Mouse (Mus musculus): ENCODE results near the gene Anks3.

The Anks3 gene

DNA sequence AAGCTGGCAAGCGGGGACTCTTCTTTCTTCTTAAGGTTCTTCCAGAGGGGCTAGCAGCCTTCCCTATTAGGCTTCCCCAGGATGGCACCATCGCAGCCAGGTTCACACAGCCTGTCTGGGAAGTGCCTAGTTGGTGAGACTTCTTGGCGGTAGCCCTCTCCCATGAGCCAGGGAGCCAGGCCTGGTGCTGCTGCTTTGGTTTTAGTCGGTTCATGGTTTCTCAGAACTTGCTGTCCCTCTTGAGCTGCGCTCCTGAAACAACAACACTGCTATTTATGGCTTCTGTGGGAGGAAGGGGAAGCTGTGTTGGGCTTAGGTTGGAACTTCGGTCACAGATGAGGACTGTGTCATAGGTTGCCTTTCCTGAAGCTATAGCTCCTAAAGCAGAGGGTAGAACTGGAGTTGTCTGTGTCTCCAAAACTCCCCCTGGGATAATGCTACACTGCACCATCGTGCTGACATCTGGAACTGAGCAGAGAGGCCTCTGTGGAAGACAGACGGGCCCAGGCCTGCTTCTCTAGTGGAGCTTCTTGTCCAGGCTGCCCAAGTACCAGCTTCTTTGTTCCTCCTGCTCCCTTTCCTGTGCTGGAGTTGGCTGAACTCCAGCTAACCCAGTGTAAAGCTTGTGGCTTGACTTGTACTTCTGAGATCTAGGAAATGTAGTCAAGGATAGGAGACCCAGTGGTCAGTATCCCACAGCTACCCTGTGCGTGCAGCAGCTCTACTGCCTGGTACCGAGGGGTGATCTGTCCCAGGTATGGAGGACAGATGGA is 27.9 kb downstream of the Anks3 start:
- in situ Hi-C loops (cut with MboI; ENCODE audit: unreplicated experiment in 2 of 2): no loop called here

DNA sequence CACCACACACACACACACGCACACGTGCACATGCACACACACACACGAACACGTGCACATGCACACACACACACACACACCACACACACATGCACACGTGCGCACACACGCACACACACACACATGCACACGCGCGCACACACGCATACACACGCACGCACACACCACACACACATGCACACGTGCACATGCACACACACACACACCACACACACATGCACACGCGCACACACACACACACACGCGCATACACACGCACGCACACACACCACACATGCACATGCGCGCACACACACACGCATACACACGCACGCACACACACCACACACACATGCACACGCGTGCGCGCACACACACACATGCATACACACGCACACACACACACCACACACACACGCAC is 28.6 kb downstream of the Anks3 start:
- in situ Hi-C loops (cut with MboI; ENCODE audit: unreplicated experiment in 2 of 2): no loop called here

DNA sequence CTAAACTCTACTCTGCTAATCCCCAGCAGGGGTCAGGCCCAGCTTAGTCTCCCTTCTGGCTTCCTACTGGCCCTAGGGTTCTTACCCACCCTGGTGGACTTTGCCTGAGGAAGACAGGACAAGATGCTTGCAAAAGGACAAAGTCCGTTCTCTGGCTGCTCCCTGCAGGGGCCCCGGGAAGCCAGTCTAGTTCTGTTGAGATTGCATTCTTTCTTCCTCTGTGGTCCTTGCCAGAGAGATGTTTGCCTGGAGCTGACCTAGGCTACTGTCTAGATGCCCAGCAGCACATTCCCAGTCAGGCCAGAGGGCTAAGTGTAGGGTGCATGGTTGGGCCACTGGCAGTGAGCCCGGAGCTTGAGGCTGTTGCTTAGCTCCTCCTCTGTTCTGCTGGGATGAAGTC is 31.6 kb downstream of the Anks3 start:
- in situ Hi-C loops (cut with MboI; ENCODE audit: unreplicated experiment in 2 of 2): no loop called here

DNA sequence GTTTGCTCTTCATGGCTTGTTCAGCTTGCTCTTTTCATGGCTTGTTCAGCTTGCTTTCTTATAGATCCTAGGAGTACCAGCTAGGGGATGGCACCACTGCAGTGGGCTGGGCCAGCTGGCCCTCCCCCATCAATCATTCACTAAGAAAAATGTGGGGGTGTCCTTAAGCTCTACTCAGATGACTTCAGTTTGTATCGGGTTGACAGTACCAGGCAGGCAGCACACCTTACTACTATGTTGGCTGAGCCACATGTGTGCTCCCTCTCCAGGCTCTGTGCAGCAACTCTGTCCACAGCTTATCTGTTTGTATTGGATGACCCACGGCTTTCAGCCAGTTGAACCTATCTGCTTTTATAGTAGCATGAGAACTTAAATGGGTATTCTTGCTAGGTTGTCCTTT is 35.5 kb downstream of the Anks3 start:
- in situ Hi-C loops (cut with MboI; ENCODE audit: unreplicated experiment in 2 of 2): no loop called here

DNA sequence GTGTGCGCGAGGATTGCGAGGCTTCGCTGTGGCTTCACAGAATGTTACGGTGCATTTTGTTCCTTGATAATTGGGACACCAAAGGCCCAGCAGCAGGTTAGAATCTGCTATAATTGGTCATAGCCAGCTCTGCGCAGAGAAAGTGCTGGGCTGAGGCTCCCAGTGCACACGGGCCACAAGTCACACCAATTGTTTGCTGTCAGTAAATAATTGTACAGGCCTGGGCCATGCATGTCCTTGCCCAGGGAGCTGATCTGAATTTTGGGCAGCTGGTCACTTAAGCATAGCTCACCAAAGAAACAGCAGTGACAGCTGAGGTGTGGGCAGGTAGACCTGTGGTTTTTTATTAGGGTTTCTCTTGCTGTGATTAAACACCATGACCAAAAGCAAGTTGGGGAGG is 36.0 kb downstream of the Anks3 start:
- in situ Hi-C loops (cut with MboI; ENCODE audit: unreplicated experiment in 2 of 2): no loop called here

DNA sequence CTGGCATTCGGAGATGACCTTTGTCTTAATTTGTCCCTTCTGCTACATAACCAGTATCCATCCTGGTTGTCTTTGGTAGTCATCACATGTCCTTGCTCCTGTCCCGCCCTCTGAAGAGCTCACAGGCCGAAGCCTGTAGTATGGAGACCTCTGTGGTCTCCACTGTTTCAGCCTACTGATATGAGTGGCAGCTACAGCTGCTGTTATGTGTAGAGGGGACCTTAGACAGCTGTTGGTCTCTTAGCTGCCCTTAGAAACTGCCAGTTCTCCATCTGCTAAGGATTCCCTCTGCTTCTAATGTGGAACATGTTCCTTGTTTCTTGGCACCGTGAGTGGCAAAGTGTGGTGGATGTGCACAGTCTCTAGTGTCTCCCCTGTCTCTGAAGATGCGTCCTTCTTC is 40.0 kb downstream of the Anks3 start:
- in situ Hi-C loops (cut with MboI; ENCODE audit: unreplicated experiment in 2 of 2): loop anchor here in 1 of 2 experiments (25.0 kb wide), 1 partner anchor 262 kb away; no protein-coding TSS in a partner anchor

DNA sequence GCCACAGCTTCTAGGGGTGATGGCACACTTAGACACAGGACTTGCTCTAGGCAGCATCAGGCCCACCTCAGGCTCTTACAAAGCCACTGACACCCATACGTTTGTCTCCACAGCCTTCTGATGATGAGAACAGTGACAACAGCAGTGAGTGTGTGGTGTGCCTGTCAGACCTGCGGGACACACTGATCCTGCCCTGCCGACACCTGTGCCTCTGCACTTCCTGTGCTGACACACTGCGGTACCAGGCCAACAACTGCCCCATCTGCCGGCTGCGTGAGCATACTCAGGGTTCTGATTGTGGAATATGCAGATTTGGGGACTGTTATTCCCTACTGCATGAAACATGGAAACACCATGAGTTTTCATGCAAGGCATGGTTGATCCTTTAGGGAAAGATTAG is 41.5 kb downstream of the Anks3 start:
- in situ Hi-C loops (cut with MboI; ENCODE audit: unreplicated experiment in 2 of 2): loop anchor here in 1 of 2 experiments (25.0 kb wide), 1 partner anchor 260 kb away; no protein-coding TSS in a partner anchor

DNA sequence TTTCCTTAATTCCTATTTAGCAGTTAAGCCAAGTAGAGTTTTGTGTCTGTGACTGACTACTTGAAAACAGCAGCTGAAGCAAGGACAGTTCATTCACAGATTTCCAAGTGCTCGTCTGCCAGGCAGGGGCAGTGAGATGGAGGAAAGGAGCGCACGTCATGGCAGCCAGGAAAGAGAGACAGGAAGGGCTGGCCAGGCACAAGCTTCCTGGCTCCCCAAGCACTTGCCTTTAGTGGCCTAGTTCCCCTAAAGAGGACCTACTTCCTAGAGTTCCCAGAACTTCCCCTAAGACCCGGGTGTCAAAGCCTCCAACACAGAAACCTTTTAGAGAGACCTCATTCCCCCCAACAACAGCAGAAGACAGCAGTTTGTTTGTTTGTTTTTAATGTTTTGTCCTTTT is 43.4 kb downstream of the Anks3 start:
- in situ Hi-C loops (cut with MboI; ENCODE audit: unreplicated experiment in 2 of 2): loop anchor here in 1 of 2 experiments (25.0 kb wide), 1 partner anchor 258 kb away; no protein-coding TSS in a partner anchor

DNA sequence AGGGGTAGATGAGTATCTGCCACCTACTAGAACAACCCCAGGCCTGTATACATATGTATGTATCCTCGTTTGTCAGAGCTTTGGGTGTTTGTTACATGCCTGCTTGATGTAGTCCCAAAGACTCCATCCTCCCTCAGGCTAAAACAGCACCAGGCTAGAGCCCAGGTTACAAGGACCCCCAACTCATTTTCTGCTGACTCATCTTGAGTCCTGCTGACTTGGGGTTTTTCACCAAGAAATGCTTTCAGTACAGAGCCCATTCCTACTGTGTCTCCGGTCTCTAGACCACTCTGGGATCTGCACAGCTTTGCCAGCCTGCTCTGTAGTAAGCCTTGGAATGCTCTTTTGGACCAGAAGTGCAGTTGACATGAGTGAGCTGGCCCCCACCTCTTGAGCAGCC is 47.4 kb downstream of the Anks3 start:
- in situ Hi-C loops (cut with MboI; ENCODE audit: unreplicated experiment in 2 of 2): loop anchor here (10.0 to 25.0 kb wide), 3 partner anchors 52 to 254 kb away; no protein-coding TSS in a partner anchor

DNA sequence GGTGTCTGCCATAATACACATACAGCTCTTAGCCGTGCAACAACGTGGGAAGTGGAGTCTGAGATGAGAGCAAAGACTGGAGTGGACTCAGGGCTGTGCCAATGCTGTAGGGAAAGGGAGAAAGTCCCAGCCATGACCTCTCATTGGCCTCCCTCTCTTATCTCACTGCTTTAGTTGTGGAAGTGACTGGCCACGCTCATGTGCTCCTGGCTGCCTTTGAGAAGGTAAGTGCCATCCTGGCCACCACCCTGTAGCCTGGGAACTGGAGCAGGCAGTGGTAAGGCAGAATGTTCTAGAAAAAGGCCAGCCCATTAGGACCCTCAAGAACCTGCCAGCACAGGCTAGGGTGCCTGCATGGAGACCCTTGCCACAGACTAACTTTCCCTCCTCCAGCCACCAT is 48.1 kb downstream of the Anks3 start:
- in situ Hi-C loops (cut with MboI; ENCODE audit: unreplicated experiment in 2 of 2): loop anchor here (10.0 to 25.0 kb wide), 3 partner anchors 51 to 254 kb away; no protein-coding TSS in a partner anchor

DNA sequence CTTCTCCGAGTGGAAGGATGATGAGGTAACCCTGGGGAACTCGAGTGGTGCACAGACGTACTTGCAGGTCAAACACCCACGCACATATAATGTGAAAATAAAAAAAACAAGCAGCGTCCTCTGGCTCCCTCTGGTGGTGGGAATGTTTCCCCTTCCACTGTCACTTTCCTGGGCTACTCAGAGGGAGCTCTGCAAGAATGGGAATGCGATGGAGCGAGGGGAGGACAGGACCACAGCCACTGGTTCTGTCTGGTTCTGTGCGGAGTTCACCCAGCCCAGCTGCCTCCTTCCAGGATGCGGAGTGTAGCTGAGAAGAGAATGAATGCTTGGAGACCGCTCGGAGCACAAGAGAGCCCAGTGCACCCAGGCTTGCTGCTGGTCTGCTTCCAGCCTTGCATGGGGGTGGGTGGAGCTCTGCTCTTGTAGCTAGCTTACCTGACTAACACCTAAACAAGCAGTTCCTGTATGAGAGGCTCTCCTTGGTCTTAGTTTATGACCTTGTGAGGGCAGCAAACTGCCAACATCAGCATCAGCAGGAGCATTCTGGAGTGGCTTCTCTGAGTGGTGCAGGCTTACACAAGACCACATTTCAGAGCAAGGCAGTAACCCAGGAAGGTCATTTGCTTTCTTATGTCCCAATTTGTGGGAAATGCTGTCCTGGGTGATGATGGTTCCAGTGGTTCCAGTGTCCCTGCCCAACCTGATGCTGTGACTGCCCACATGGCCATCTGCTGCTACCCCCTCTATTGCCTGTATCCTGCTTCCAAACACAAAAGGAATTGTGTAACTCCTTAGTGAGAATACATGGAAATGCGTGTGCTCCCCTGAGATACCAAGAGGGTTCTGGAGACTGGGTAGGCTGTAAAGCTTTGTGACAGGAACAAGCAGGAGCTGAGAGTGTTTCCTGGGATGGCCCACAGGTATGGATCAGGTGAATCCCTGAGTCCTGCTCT is 49.9 kb downstream of the Anks3 start:
- in situ Hi-C loops (cut with MboI; ENCODE audit: unreplicated experiment in 2 of 2): loop anchor here (5.0 to 25.0 kb wide), 4 partner anchors 47 to 252 kb away; no protein-coding TSS in a partner anchor

DNA sequence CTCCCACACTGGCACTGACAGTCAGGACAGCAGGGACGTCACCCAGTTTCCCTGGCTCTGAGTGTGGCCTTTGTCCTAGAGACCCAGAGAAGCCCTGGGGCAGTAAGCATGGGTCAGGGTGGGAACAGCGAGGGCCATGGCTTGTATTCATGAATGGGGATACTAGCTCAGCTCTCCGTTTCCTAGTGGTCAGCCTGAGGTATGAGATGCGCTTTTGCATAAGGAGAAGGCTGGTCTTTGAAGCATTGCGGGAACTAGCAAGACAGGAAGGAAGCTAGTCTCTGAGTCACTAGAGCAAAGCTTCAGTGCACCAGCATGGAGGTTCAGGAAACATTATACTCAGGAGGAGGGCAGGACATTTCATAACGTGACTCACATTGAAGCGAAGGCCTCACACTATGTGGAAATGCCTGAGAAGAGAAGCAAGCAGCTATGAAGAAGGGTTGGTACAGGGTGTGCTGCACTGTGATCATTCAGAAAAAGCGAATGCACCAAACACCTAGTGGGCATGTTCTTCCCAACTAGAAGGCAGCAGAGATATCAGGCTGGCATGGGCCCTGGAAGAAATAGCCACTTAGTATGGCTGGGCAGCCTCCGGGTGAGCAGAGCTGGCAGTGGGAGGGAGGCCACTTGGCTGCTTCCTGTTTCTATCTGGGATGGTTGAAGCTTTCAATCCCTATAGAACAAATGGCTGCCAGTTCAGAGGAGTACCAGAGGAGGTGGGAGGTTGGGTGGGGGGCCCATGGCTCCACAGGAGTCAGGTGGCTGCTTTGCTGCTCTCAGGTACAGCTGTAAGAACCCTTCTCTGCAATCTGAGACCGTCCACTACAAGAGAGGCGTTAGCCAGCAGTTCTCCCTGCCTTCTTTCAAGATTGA is 50.9 kb downstream of the Anks3 start:
- in situ Hi-C loops (cut with MboI; ENCODE audit: unreplicated experiment in 2 of 2): loop anchor here (5.0 to 25.0 kb wide), 4 partner anchors 46 to 251 kb away; no protein-coding TSS in a partner anchor

DNA sequence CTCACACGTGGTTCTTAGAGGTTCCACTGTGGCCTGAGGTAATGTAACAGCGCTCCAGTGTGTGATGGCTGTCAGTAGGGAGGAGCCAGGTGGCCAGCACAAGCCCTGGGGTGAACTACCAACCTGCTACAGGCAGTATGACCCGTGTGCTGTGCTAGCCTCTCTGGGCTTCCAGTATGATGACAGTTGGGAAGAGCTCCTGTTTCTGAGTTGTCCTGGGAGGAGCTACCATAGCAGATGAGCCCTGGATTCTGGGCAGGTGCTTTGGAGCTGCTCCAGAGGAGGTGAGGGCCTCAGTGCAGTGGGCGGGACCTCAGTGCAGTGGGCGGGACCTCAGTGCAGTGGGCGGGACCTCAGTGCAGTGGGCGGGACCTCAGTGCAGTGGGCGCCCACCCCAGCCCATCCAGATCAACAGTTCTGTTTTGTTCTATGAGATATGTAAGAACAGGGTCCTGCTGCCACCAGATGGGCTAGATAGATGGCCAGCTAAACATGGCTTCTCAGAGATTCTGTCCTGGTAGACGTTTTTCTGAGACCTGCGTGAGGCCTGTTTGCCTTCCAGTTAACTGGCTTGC is 51.8 kb downstream of the Anks3 start:
- in situ Hi-C loops (cut with MboI; ENCODE audit: unreplicated experiment in 2 of 2): loop anchor here (5.0 to 25.0 kb wide), 4 partner anchors 45 to 250 kb away; no protein-coding TSS in a partner anchor

DNA sequence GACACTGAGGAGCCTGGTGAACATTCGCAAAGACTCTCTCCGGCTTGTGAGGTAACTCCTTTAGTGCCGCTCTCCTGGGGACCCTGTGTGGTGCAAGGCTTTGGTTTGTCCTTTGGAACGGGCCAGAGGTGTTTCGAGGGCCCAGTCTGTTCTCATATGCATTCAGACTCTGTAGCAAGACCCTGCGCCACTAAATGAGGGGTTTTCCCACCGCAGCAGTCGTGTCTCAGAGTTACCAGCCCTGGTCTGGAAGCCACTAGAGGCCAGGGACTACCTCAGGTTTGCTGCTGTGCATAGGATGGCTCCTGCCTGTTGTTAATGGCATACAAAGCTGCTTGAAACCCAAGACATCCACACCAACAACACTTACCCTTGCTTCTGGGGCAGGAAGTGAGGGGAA is 53.2 kb downstream of the Anks3 start:
- in situ Hi-C loops (cut with MboI; ENCODE audit: unreplicated experiment in 2 of 2): loop anchor here (5.0 to 25.0 kb wide), 4 partner anchors 43 to 248 kb away; no protein-coding TSS in a partner anchor

DNA sequence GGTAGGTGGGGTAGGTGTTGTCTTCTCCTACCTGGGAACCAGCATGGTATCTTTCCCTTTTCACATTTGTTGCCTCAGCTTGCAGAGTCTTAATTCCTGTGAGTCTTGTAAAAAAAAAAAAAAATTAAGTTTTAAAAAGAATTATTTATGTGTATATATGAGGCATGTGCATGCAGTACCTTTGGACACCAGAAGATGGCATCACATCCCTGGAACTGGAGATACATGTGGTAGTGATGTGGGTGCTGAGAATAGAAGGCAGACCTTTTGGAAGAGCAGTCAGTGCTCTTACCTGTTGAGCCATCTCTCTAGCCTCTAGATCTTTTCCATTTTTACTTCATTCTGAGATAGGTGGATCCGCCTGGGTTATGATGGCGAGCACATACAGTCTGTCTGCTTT is 54.3 kb downstream of the Anks3 start:
- in situ Hi-C loops (cut with MboI; ENCODE audit: unreplicated experiment in 2 of 2): loop anchor here (5.0 to 25.0 kb wide), 4 partner anchors 42 to 247 kb away; no protein-coding TSS in a partner anchor

DNA sequence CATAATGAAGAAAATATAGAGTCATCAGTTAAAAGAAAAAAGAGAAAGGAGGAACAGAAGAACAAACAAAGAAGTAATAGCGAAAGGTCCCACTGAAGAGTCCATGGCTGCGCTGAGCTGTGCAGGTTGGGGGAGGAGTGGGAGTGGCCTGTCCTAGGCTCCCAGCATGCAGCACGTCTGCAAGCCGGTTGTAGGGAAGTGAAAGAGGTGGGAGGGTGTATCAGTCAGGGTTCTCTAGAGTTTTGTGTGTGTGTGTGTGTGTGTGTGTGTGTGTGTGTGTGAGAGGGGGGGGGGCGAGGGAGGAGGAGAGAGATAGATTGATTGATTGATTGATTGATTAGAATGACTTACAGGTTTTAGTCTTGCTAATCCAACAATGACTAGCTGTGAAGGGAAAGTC is 56.0 kb downstream of the Anks3 start:
- in situ Hi-C loops (cut with MboI; ENCODE audit: unreplicated experiment in 2 of 2): loop anchor here in 1 of 2 experiments (25.0 kb wide), 1 partner anchor 246 kb away; no protein-coding TSS in a partner anchor

DNA sequence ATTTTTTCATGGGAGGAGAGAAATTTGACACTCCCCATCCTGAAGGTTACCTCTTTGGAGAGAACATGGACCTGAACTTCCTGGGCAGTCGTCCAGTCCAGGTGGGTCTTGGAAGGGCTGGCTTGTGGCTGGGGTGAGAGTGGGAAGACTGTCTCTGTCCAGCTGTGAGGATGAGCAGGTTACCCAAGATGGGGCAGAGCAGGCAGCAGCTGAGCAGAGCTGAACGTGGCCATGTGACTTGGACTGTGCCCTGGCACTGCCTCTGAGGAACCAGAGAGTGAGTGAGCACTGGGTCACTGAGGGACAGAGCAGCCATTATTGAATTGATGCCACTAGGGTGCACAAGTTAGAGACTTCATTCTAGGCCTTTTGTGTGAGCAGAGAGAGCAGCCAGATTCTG is 56.6 kb downstream of the Anks3 start:
- in situ Hi-C loops (cut with MboI; ENCODE audit: unreplicated experiment in 2 of 2): loop anchor here in 1 of 2 experiments (25.0 kb wide), 1 partner anchor 245 kb away; no protein-coding TSS in a partner anchor

DNA sequence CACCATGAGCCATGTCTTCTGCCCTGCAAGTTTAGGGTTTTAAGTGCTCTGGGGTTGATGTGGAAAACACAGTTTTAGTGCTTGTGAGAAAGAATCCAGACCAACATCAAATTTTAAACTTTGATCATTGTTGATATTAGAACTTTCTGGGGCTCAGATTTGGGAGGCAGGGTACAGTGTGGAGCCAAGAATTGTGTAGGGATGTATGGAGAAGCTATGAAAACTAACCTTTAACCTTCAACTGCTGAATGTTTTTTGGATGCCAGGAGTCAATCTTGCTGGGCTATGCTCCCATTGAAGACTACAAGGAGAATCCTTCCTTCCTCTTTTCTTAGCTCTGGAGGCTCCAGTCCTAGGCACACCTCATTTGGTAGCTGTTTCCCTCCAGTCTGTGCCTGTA is 57.4 kb downstream of the Anks3 start:
- in situ Hi-C loops (cut with MboI; ENCODE audit: unreplicated experiment in 2 of 2): loop anchor here in 1 of 2 experiments (25.0 kb wide), 1 partner anchor 244 kb away; no protein-coding TSS in a partner anchor

DNA sequence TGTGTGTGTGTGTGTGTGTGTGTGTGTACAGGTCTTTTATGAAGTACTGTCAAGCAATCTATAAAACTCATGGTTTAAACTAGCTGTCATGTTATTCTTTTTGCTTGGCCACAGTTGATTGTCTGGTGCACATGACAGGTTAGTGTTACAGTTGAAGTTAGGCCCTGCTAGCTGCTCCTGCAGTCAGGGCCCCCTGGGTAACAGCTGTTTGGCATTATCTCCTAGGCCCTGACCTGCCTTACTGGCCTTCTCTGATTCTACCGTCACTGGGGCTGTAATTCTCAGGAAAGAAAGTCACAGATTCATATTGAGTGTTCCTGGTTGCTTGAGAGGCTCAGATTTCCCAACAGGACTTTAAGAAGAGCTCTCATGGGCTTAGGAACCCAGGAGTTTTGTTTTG is 58.4 kb downstream of the Anks3 start:
- in situ Hi-C loops (cut with MboI; ENCODE audit: unreplicated experiment in 2 of 2): loop anchor here in 1 of 2 experiments (25.0 kb wide), 1 partner anchor 243 kb away; no protein-coding TSS in a partner anchor

All from v-Abl transformed pro-B cells (cell line).